Mouse (Mus musculus) bone marrow macrophage, adult 2 months (primary cell): ENCODE measurements around the gene Pgam2. TPM values are rescaled to one million over a fixed set of nuclear protein-coding genes. Genes with fewer than 3 reads are reported as not detected.
"Not testable (repeated sequence)": the region's sequence is repeated elsewhere in the genome, so short reads cannot be mapped to it uniquely, and the experiment has no call there.

Source experiments
- H3K27ac ChIP-seq: 2 replicates; pipeline ENCODE4 v1.5.1; 2012; ENCODE audit warnings: low read depth, low read length; ENCODE audit not compliant: insufficient read depth
- H3K4me1 ChIP-seq: 2 replicates; pipeline ENCODE4 v1.6.1; 2012; ENCODE audit warnings: low read length; ENCODE audit not compliant: control insufficient read depth, insufficient read depth
- H3K4me3 ChIP-seq: 2 replicates; pipeline ENCODE4 v1.5.1; 2012; ENCODE audit warnings: mild to moderate bottlenecking, low read length, moderate library complexity; ENCODE audit not compliant: insufficient read depth
- CTCF ChIP-seq: IDR thresholded peaks from 2 replicates; pipeline ENCODE4 v1.5.1; 2012; ENCODE audit warnings: low read depth, mild to moderate bottlenecking, low read length, moderate library complexity
- POLR2A ChIP-seq: IDR thresholded peaks from 2 replicates; pipeline ENCODE4 v1.6.1; 2012; ENCODE audit warnings: mild to moderate bottlenecking, low read depth, low read length, borderline replicate concordance
- polyA plus RNA-seq: library from polyadenylated mRNA; stranded (reverse); fragments of >200 nt; gene quantifications from 2 replicates; pipeline ENCODE4 v1.2.4, GENCODE M21; 2012; ENCODE audit not compliant: missing spikeins, insufficient read depth, insufficient read length

Pgam2 gene
- polyA plus RNA-seq, 1 experiment = not detected

- TF ChIP-seq CTCF = no peak
- TF ChIP-seq POLR2A = no peak
- Histone ChIP-seq H3K4me1 (no peaks in the 10 kb centered on the region), H3K4me3 (no peak overlapping the region), H3K27ac (no peak overlapping the region)
Measured at GRCm38 (mm10) chr11:5813381-5813780, 9.8 kb upstream of the Pgam2 start.

GRCm38 (mm10) chr11:5809487-5809886 lies 6.0 kb upstream of the Pgam2 start:
- H3K27ac ChIP-seq = not testable (repeated sequence)

GRCm38 (mm10) chr11:5807956-5808355 lies 4.4 kb upstream of the Pgam2 start:
- Histone ChIP-seq H3K4me3 (no peak overlapping the region), H3K27ac (no peak overlapping the region), H3K4me1 (peaks cover under 1% of the 10 kb centered on the region; the same call in 1 of the 2 replicates)
- TF ChIP-seq POLR2A (no peak), CTCF (no peak)

More at GRCm38 (mm10) chr11:5809487-5809886, 6.0 kb upstream of the Pgam2 start:
- not testable (repeated sequence) for H3K4me3 ChIP-seq, H3K4me1 ChIP-seq

GRCm38 (mm10) chr11:5805711-5806110 lies 2.2 kb upstream of the Pgam2 start:
- no peak for TF ChIP-seq POLR2A
- no peak for TF ChIP-seq CTCF
- Histone ChIP-seq H3K27ac (no peak overlapping the region), H3K4me3 (no peak overlapping the region), H3K4me1 (peaks cover 13% of the 10 kb centered on the region)

GRCm38 (mm10) chr11:5804174-5804573 lies 641 bp upstream of the Pgam2 start:
- H3K27ac ChIP-seq = no peak overlapping the region
- H3K4me3 ChIP-seq = no peak overlapping the region
- TF ChIP-seq POLR2A (no peak), CTCF (no peak)
- H3K4me1 ChIP-seq = peaks cover 13% of the 10 kb centered on the region

- H3K4me3 ChIP-seq = no peak overlapping the region
- peaks cover 13% of the 10 kb centered on the region for H3K4me1 ChIP-seq
- no peak overlapping the region for H3K27ac ChIP-seq
- TF ChIP-seq CTCF = no peak
- no peak for TF ChIP-seq POLR2A
Measured at GRCm38 (mm10) chr11:5802457-5803217, 896 bp downstream of the Pgam2 start.

- Histone ChIP-seq H3K27ac (no peak overlapping the region), H3K4me3 (no peak overlapping the region), H3K4me1 (peaks cover 13% of the 10 kb centered on the region)
- TF ChIP-seq POLR2A = no peak
- TF ChIP-seq CTCF = no peak
Measured at GRCm38 (mm10) chr11:5802005-5802404, 1.5 kb downstream of the Pgam2 start.

- H3K4me3 ChIP-seq = no peak overlapping the region
- TF ChIP-seq CTCF = no peak
- TF ChIP-seq POLR2A = no peak
- peaks cover 13% of the 10 kb centered on the region for H3K4me1 ChIP-seq
- H3K27ac ChIP-seq = no peak overlapping the region
Measured at GRCm38 (mm10) chr11:5801511-5801910, 2.0 kb downstream of the Pgam2 start.

GRCm38 (mm10) chr11:5799621-5800490 lies 3.7 kb downstream of the Pgam2 start:
- TF ChIP-seq POLR2A (no peak), CTCF (no peak)
- no peak overlapping the region for H3K4me3 ChIP-seq
- no peak overlapping the region for H3K27ac ChIP-seq
- peaks cover 26% of the 10 kb centered on the region for H3K4me1 ChIP-seq

GRCm38 (mm10) chr11:5797928-5798327 lies 5.6 kb downstream of the Pgam2 start:
- Histone ChIP-seq H3K4me1 (peaks cover 41% of the 10 kb centered on the region), H3K4me3 (no peak overlapping the region), H3K27ac (no peak overlapping the region)
- no peak for TF ChIP-seq CTCF
